12 mouse cellular contexts compared by ENCODE assay signal in the genomic region with DNA sequence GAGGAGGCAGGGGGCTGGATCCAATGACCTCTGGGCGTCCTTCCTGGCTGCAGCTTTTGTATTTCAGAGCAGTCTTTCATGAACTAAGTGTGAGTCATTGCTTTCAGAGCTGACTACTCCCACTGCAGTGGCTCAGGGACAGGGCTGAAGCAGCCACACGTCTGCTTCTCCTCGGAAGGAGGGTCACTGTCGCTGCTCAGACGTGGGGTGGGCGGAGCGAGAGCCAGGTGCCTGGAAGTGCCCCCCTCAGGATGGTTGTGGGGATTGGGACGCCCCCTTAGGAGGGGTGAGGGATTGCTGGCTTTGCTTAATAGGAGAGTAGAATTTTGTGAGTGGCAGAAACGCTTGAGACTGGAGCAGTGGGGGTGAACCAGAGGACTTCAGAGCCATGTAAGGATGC. TPM values are rescaled to one million over a fixed set of nuclear protein-coding genes. Genes with fewer than 3 reads are reported as not detected.
A peak's percentile ranks its signal among the peaks of the same experiment; 100 is the strongest.
DNase-seq lines count a peak whose midpoint lies in the region; ATAC-seq and TF ChIP-seq lines count a peak whose summit lies in the region.
"Had no signal": no experiment of that assay in that cellular context is flagged by ENCODE, and none has a peak within 500 bp of the region (broad histone marks: within the 10 kb centered on the region; RNA-seq: fewer than 3 reads in every experiment).

No protein-coding gene starts in this region.

- no peaks in the 10 kb centered on the region for H3K36me3 ChIP-seq in heart, embryonic 13.5 days
- H3K36me3 ChIP-seq in limb, embryonic 15.5 days: no peaks in the 10 kb centered on the region
- no peaks in the 10 kb centered on the region for H3K36me3 ChIP-seq in forebrain, postnatal 0 days (ENCODE audit: insufficient read depth)
- H3K36me3 ChIP-seq: liver, embryonic 15.5 days; midbrain, embryonic 12.5 days had no signal

- H3K4me2 ChIP-seq in heart, embryonic 13.5 days: peak overlapping the region; percentile 50
- 0 out of 2 replicates have a peak overlapping the region, but pooled peaks have one; percentile 19 for H3K4me2 ChIP-seq in limb, embryonic 15.5 days
- H3K4me2 ChIP-seq in forebrain, postnatal 0 days (ENCODE audit: low read depth): no peak overlapping the region
- H3K4me2 ChIP-seq: liver, embryonic 15.5 days; midbrain, embryonic 12.5 days had no signal

- TF ChIP-seq CTCF in forebrain, postnatal 0 days (IDR thresholded peaks at IDR 0.05; ENCODE audit: low read depth): no peak

- no peaks in the 10 kb centered on the region for H3K9me3 ChIP-seq in heart, embryonic 13.5 days
- no peaks in the 10 kb centered on the region for H3K9me3 ChIP-seq in limb, embryonic 15.5 days
- H3K9me3 ChIP-seq in forebrain, postnatal 0 days (ENCODE audit: low read length): no peaks in the 10 kb centered on the region
- H3K9me3 ChIP-seq: liver, embryonic 15.5 days; midbrain, embryonic 12.5 days had no signal

- no peak overlapping the region for H3K4me3 ChIP-seq in heart, embryonic 13.5 days
- H3K4me3 ChIP-seq in limb, embryonic 15.5 days: no peak overlapping the region
- H3K4me3 ChIP-seq in forebrain, postnatal 0 days (ENCODE audit: low read depth, low read length): no peak overlapping the region
- H3K4me3 ChIP-seq: erythroblast, embryonic 14.5 days; liver, embryonic 15.5 days; midbrain, embryonic 12.5 days had no signal

- H3K4me1 ChIP-seq in heart, embryonic 13.5 days: peaks cover 31% of the 10 kb centered on the region
- peaks cover 28% of the 10 kb centered on the region for H3K4me1 ChIP-seq in limb, embryonic 15.5 days
- H3K4me1 ChIP-seq in forebrain, postnatal 0 days (ENCODE audit: insufficient read depth): no peaks in the 10 kb centered on the region

- H3K27ac ChIP-seq in heart, embryonic 13.5 days (replicated peaks): peak overlapping the region; percentile 57
- peak overlapping the region; percentile 47; the same call in 1 of the 2 replicates for H3K27ac ChIP-seq in limb, embryonic 15.5 days
- no peak overlapping the region for H3K27ac ChIP-seq in forebrain, postnatal 0 days (ENCODE audit: low read depth, low read length)
- H3K27ac ChIP-seq: liver, embryonic 15.5 days; midbrain, embryonic 12.5 days had no signal

- intact Hi-C loops in heart, postnatal 25 days (cut with DNase I): no loop called here
- intact Hi-C loops in left cerebral cortex, postnatal 36 days (cut with DNase I): no loop called here
- intact Hi-C loops in left cerebral cortex, postnatal 4 days (cut with DNase I): no loop called here

- 16% methylated on average over 9 of the region's 9 CpGs for WGBS in heart, embryonic 13.5 days
- 22% methylated on average over 9 of the region's 9 CpGs for WGBS in limb, embryonic 15.5 days
- 26% methylated on average over 9 of the region's 9 CpGs for WGBS in forebrain, postnatal 0 days

- no peak for ATAC-seq in heart, embryonic 13.5 days (ENCODE audit: extremely low read depth, insufficient number of reproducible peaks, low FRiP score, low TSS enrichment)
- no peak for ATAC-seq in limb, embryonic 15.5 days (ENCODE audit: insufficient number of reproducible peaks, low FRiP score, low TSS enrichment, low read depth)
- no peak for ATAC-seq in forebrain, postnatal 0 days

- peak overlapping the region; percentile 70; the same call in 1 of the 2 replicates for H3K9ac ChIP-seq in heart, embryonic 13.5 days
- H3K9ac ChIP-seq in limb, embryonic 15.5 days: no peak overlapping the region
- no peak overlapping the region for H3K9ac ChIP-seq in forebrain, postnatal 0 days
- H3K9ac ChIP-seq: liver, embryonic 15.5 days; midbrain, embryonic 12.5 days had no signal

- H3K27me3 ChIP-seq in heart, embryonic 13.5 days (replicated peaks): peaks cover 54% of the 10 kb centered on the region
- H3K27me3 ChIP-seq in limb, embryonic 15.5 days: peaks cover 24% of the 10 kb centered on the region
- H3K27me3 ChIP-seq in forebrain, postnatal 0 days (ENCODE audit: insufficient read depth, low read length): peaks cover 10% of the 10 kb centered on the region; the same call in 1 of the 2 replicates

- no peak for DNase-seq in heart, postnatal 25 days (ENCODE audit: low spot score)
- DNase-seq in left cerebral cortex, postnatal 36 days (ENCODE audit: low spot score in 2 of 2): peak; percentile 44 to 66
- no peak for DNase-seq in left cerebral cortex, postnatal 4 days
- DNase-seq in ES-CJ7 (ENCODE audit: low read depth, low spot score): peak; percentile 93
- DNase-seq in forebrain, postnatal 0 days: no peak
- DNase-seq in retina, postnatal 1 day: no peak

RNA-seq across cellular contexts. Expression of gene Stac2, which starts 4.2 kb away (rescaled TPM):
- polyA plus RNA-seq in heart, embryonic 13.5 days (2015; fragmentation: Nextera tagmentation; extraction: Ambion mirVana): 0.83 and 0.84 TPM in 2 replicates
- under 1 TPM; 0.13 to 0.25 TPM for total RNA-seq in heart, postnatal 25 days (2021)
- 100 to 1,000 TPM in 1 of 2 experiments, 10 to 100 TPM in 1; 69.6 to 102 TPM for total RNA-seq in left cerebral cortex, postnatal 36 days (2021)
- total RNA-seq in left cerebral cortex, postnatal 4 days (2021): 10 to 100 TPM in 1 of 2 experiments, 1 to 10 TPM in 1; 8.7 to 11.7 TPM
- polyA plus RNA-seq in limb, embryonic 15.5 days (2015; fragmentation: Nextera tagmentation; extraction: Ambion mirVana): 0.68 TPM in 2 replicates
- total RNA-seq in forebrain, postnatal 0 days (2014; rRNA removed): 2.8 and 3.8 TPM in 2 replicates
- polyA plus RNA-seq in forebrain, postnatal 0 days (2015; fragmentation: Nextera tagmentation; extraction: Ambion mirVana): 2.0 and 2.1 TPM in 2 replicates
- total RNA-seq: MEL had no signal
- polyA plus RNA-seq: erythroblast, embryonic 14.5 days had no signal

RNA-seq across cellular contexts. Expression of gene Rpl19, which starts 31.0 kb away (rescaled TPM):
- polyA plus RNA-seq in heart, embryonic 13.5 days (2015; fragmentation: Nextera tagmentation; extraction: Ambion mirVana): 676 and 751 TPM in 2 replicates
- total RNA-seq in heart, postnatal 25 days (2021): 100 to 1,000 TPM; 539 to 575 TPM
- total RNA-seq in left cerebral cortex, postnatal 36 days (2021): 100 to 1,000 TPM; 524 to 620 TPM
- total RNA-seq in left cerebral cortex, postnatal 4 days (2021): 100 to 1,000 TPM; 711 to 733 TPM
- polyA plus RNA-seq in limb, embryonic 15.5 days (2015; fragmentation: Nextera tagmentation; extraction: Ambion mirVana): 1,005 and 1,062 TPM in 2 replicates
- total RNA-seq in forebrain, postnatal 0 days (2014; rRNA removed): 793 and 1,371 TPM in 2 replicates
- 687 and 897 TPM in 2 replicates for polyA plus RNA-seq in forebrain, postnatal 0 days (2015; fragmentation: Nextera tagmentation; extraction: Ambion mirVana)

RNA-seq across cellular contexts. Expression of gene Cacnb1, which starts 34.6 kb away (rescaled TPM):
- 6.0 and 6.7 TPM in 2 replicates for polyA plus RNA-seq in heart, embryonic 13.5 days (2015; fragmentation: Nextera tagmentation; extraction: Ambion mirVana)
- total RNA-seq in heart, postnatal 25 days (2021): 1 to 10 TPM; 6.0 to 6.8 TPM
- total RNA-seq in left cerebral cortex, postnatal 36 days (2021): 100 to 1,000 TPM; 149 to 163 TPM
- total RNA-seq in left cerebral cortex, postnatal 4 days (2021): 100 to 1,000 TPM; 100 to 104 TPM
- 19.6 and 31.1 TPM in 2 replicates for polyA plus RNA-seq in limb, embryonic 15.5 days (2015; fragmentation: Nextera tagmentation; extraction: Ambion mirVana)
- 64.1 and 76.4 TPM in 2 replicates for total RNA-seq in forebrain, postnatal 0 days (2014; rRNA removed)
- polyA plus RNA-seq in forebrain, postnatal 0 days (2015; fragmentation: Nextera tagmentation; extraction: Ambion mirVana): 49.4 and 57.2 TPM in 2 replicates

Comparison
In these comparisons a context has a peak if more than half of its experiments do, and no peak if none do; other contexts are left out.
1. DNase-seq: peak in left cerebral cortex, postnatal 36 days (2 of 2) and ES-CJ7 (single experiment); none in heart, postnatal 25 days (single experiment), left cerebral cortex, postnatal 4 days (single experiment), forebrain, postnatal 0 days (single experiment) and retina, postnatal 1 day (single experiment).
2. RNA of gene Stac2, which starts 4.2 kb away (total RNA-seq): 69.6 to 102 TPM in left cerebral cortex, postnatal 36 days; 8.7 to 11.7 TPM in left cerebral cortex, postnatal 4 days, 2.8 to 3.8 TPM in forebrain, postnatal 0 days and 0.13 to 0.25 TPM in heart, postnatal 25 days; every median in the first group is over 4 times any median in the second.